Mouse (Mus musculus) embryonic fibroblast, embryonic 13.5 days (primary cell): ENCODE measurements around the gene Lpgat1.

ENCODE experiments used
- CTCF ChIP-seq: IDR thresholded peaks from 2 replicates; pipeline ENCODE4 v1.5.1; 2011; ENCODE audit warnings: mild to moderate bottlenecking, control low read depth, low read length, moderate library complexity, borderline replicate concordance; ENCODE audit not compliant: insufficient read depth
- POLR2A ChIP-seq: IDR thresholded peaks from 2 replicates; pipeline ENCODE4 v1.6.1; 2011; ENCODE audit warnings: low read depth, mild to moderate bottlenecking, control low read depth, low read length, moderate library complexity

DNA sequence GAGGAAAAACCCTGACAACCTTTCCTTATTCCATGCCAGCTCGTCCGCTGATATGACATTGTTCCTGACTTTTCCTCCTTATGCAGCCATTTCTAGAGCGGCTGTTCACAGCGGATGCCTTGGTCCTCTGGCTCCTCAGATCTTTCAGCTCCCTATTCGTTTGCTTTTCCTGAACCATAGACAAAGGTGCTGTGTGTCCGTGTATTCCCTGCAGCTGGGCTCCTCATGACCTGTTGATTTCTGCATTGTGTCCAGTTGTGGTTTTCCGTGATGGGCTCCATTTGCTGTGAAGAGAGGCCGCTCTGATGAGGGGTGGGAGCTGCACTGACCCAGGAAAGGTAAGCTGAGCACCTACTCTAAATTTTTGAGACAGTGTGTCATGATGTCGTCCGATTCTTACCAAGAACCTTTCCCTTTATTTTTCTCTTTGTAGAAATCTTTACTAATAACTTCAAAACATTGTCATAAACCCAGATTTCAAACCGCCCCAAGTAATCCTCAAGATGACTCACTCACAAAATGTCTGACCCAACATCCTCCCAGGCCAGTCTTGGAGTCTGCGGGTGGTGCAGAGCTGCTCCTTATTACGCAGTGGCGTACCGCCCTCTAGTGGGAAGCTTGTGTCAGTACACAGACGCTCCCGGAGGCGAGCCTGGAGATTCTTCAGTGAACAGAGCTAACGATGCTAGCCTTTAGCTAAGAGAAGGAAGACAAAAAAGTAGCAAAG is 99.9 kb downstream of the Lpgat1 start:
- peak; percentile 95 for TF ChIP-seq CTCF
- TF ChIP-seq POLR2A: no peak
